Mouse (Mus musculus): Measurements from ENCODE around the gene Anks1. TPM values are rescaled to one million over a fixed set of nuclear protein-coding genes. Genes with fewer than 3 reads are reported as not detected.

Anks1 gene
- polyA plus RNA-seq, 1 experiment from 2014 or later = 46.9 TPM

DNA sequence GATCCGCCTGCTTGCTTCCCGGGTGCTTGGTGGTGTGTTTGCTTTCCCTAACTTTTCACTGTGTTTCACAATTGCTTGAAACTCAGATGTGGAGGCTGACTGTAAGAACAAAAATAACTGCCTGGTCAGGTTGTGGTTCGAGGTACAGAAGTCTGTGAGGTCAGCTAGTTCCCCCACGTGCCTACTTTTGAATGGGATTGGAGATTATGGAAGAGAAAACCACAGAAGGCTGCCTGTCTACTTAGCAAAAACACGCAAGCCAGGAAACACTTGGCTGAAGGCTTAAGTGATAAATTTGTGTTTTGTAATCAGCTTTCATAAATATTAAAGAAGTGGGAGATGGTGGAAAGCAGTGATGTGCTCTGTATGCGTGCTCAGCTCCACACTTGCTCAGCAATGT lies 103.7 kb downstream of the Anks1 start:
- DNase-seq (ENCODE audit: low spot score) (no peak), ATAC-seq (ENCODE audit: insufficient read depth, low FRiP score, low TSS enrichment) (no peak)
- peaks cover 18% of the 10 kb centered on the region for H3K4me1 ChIP-seq (ENCODE audit: control insufficient read depth, insufficient read depth, low read length)
- H3K27me3 ChIP-seq (ENCODE audit: control insufficient read depth, insufficient read depth, low read length) = no peaks in the 10 kb centered on the region
- H3K4me3 ChIP-seq (ENCODE audit: low read depth, low read length) = no peak overlapping the region
- peak overlapping the region; percentile 35; the same call in 1 of the 2 replicates for H3K9ac ChIP-seq (ENCODE audit: low read length)
- no peaks in the 10 kb centered on the region for H3K9me3 ChIP-seq (ENCODE audit: control insufficient read depth, low read length)
- 80% methylated on average over 6 of the region's 6 CpGs for WGBS
- H3K36me3 ChIP-seq (ENCODE audit: control insufficient read depth, insufficient read depth, low read length) = no peaks in the 10 kb centered on the region
- peak overlapping the region; percentile 60; the same call in 1 of the 2 replicates for H3K27ac ChIP-seq (ENCODE audit: low read depth, low read length)
- no peak overlapping the region for H3K4me2 ChIP-seq (ENCODE audit: low read depth)

DNA sequence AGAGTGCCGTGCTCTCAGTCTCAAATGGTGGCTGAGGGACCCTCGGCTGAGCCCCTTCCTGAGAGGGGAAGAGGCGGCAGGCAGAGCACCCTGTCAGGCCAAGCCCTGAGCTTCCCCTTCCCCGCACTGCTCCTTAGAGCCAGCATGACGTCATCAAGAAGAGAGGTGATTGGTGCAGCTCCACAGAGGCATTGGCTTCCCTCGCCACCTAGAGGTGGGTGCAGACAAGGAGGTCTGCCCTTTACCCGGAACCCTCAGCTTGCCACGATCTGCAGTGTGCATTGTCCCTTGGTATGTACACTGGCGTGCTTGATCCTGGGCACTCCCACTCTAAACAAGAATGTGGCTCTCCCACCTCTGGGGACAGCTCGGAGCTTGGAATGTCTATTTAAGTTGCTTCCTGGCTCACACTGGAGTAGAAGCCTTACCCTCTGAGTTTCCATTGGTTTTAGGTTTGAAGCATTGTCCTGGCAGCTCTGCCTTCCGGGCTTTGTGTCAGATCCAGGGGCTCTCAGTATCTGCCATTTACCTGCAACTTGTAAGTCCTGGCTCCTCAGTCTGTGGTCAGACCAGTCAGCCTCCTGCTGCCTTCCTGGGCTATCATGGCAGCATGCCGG lies 104.3 kb downstream of the Anks1 start:
- Histone ChIP-seq H3K27me3 (ENCODE audit: control insufficient read depth, insufficient read depth, low read length) (no peaks in the 10 kb centered on the region), H3K9ac (ENCODE audit: low read length) (peak overlapping the region; percentile 35)
- 17% methylated on average over 12 of the region's 12 CpGs for WGBS

DNA sequence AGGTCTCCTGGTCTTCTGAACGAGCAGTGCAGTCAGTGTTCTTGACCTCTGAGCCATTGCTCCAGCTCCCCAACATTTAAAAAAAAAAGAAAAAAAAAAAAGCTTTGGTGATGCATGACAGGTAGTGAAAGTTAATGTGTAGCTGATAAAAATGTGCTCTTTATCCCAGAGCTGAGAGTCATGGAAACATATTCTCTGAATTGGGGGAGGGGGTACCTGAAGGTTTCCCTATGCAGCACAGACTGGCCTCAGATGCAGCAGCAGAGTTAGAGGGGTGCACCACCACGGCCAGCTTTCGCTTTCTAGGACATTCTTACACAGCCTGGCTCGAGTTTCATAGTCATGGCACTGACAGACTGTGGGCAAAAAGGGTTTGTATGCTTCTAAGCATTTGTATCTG lies 105.3 kb downstream of the Anks1 start:
- ATAC-seq (ENCODE audit: insufficient read depth, low FRiP score, low TSS enrichment) = no peak
- WGBS = 79% methylated on average over 4 of the region's 4 CpGs

More for the DNA sequence above, 104.3 kb downstream of the Anks1 start:
- H3K4me3 ChIP-seq (ENCODE audit: low read depth, low read length) = no peak overlapping the region
- H3K4me1 ChIP-seq (ENCODE audit: control insufficient read depth, insufficient read depth, low read length) = peaks cover 16% of the 10 kb centered on the region
- no peaks in the 10 kb centered on the region for H3K9me3 ChIP-seq (ENCODE audit: control insufficient read depth, low read length)
- 0 out of 2 replicates have a peak overlapping the region, but pooled peaks have one; percentile 1 for H3K4me2 ChIP-seq (ENCODE audit: low read depth)
- DNase-seq (ENCODE audit: low spot score) = peak; percentile 77
- H3K27ac ChIP-seq (ENCODE audit: low read depth, low read length) = peak overlapping the region; percentile 60
- H3K36me3 ChIP-seq (ENCODE audit: control insufficient read depth, insufficient read depth, low read length) = no peaks in the 10 kb centered on the region
- ATAC-seq (ENCODE audit: insufficient read depth, low FRiP score, low TSS enrichment) = peak; percentile 97

DNA sequence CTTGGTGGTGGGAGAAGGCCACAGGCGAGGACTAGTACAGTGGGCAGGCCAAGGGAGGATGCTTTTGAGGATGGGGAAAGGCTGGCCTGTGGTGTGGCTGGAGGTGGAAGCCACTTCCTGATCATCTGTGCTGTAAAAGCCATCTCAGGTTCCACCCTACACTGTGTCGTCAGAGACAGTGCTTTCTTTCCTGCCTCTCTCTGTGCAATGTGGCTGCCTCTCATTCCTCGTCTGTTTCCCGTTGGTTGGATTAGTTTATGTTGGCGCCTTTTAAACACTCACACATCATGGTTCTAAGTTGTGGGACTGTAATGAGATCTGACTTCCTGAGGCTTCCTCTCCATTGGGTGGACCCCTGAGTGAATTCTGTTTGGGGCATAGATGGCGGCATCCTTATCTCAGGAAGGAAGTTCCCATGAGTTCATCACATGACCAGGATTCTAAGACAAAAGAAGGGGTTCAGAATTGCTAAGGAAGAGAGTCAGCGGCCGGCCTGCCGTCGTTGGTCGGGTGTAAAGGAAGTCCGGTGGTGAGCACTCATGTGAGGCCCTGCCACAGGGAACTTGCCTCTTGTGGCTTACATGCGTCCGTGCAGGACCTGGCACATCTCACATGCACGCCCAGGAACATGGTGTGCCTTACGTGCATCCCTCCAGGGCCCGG lies 106.1 kb downstream of the Anks1 start:
- Histone ChIP-seq H3K27ac (ENCODE audit: low read depth, low read length) (0 out of 2 replicates have a peak overlapping the region, but pooled peaks have one; percentile 2), H3K4me1 (ENCODE audit: control insufficient read depth, insufficient read depth, low read length) (peaks cover 21% of the 10 kb centered on the region), H3K4me3 (ENCODE audit: low read depth, low read length) (no peak overlapping the region)

More for the DNA sequence above, 105.3 kb downstream of the Anks1 start:
- no peak overlapping the region for H3K4me3 ChIP-seq (ENCODE audit: low read depth, low read length)
- no peak overlapping the region for H3K4me2 ChIP-seq (ENCODE audit: low read depth)
- no peak for DNase-seq (ENCODE audit: low spot score)
- no peaks in the 10 kb centered on the region for H3K36me3 ChIP-seq (ENCODE audit: control insufficient read depth, insufficient read depth, low read length)
- H3K9ac ChIP-seq (ENCODE audit: low read length) = no peak overlapping the region
- H3K27me3 ChIP-seq (ENCODE audit: control insufficient read depth, insufficient read depth, low read length) = no peaks in the 10 kb centered on the region
- H3K27ac ChIP-seq (ENCODE audit: low read depth, low read length) = no peak overlapping the region
- H3K9me3 ChIP-seq (ENCODE audit: control insufficient read depth, low read length) = no peaks in the 10 kb centered on the region
- peaks cover 15% of the 10 kb centered on the region for H3K4me1 ChIP-seq (ENCODE audit: control insufficient read depth, insufficient read depth, low read length)

DNA sequence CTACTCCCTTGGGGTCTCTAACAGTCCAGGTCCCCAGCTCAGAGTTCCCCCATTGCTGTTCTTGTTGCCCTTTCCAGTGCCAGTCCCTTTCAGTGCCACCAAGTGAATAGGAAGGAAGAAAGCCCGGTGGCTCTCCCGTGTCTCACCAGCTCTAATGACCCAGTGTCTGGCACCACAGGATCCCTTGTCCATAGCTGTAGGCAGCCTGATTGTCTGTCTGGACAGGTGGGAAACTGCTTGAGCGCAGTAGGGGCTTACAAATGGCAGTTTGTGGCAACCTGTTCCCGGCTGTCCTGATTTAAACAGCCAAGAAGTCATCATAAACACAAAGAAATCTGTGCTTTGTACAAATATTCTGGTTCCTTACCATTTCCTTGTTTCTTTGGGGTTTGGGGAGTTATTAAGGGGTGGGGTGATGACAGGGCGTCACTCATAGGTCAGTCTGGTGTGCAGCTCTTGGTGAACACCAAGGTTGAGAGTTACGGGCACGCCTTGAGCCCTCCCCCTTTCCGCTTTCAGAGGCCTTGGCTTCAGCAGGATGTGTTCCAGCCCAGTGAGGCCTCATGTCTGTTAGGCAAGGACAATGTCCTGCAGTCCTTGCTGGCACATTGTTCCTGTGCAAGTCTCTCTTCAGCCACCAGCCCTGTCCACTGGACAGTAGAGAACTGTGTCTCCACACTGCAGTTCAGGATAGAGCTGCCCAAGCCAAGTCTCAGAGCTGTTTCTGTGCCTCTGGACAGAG lies 107.1 kb downstream of the Anks1 start:
- no peak overlapping the region for H3K4me3 ChIP-seq (ENCODE audit: low read depth, low read length)
- ATAC-seq (ENCODE audit: insufficient read depth, low FRiP score, low TSS enrichment) (no peak), DNase-seq (ENCODE audit: low spot score) (no peak)
- H3K36me3 ChIP-seq (ENCODE audit: control insufficient read depth, insufficient read depth, low read length) = no peaks in the 10 kb centered on the region
- no peaks in the 10 kb centered on the region for H3K9me3 ChIP-seq (ENCODE audit: control insufficient read depth, low read length)
- H3K4me2 ChIP-seq (ENCODE audit: low read depth) = no peak overlapping the region
- no peak overlapping the region for H3K9ac ChIP-seq (ENCODE audit: low read length)
- WGBS = 82% methylated on average over 8 of the region's 8 CpGs
- H3K27ac ChIP-seq (ENCODE audit: low read depth, low read length) = peak overlapping the region; percentile 14; the same call in 1 of the 2 replicates
- no peaks in the 10 kb centered on the region for H3K27me3 ChIP-seq (ENCODE audit: control insufficient read depth, insufficient read depth, low read length)
- peaks cover 21% of the 10 kb centered on the region for H3K4me1 ChIP-seq (ENCODE audit: control insufficient read depth, insufficient read depth, low read length)

More for the DNA sequence above, 106.1 kb downstream of the Anks1 start:
- ATAC-seq (ENCODE audit: insufficient read depth, low FRiP score, low TSS enrichment) = no peak
- Histone ChIP-seq H3K9me3 (ENCODE audit: control insufficient read depth, low read length) (no peaks in the 10 kb centered on the region), H3K9ac (ENCODE audit: low read length) (no peak overlapping the region), H3K4me2 (ENCODE audit: low read depth) (no peak overlapping the region), H3K27me3 (ENCODE audit: control insufficient read depth, insufficient read depth, low read length) (no peaks in the 10 kb centered on the region), H3K36me3 (ENCODE audit: control insufficient read depth, insufficient read depth, low read length) (no peaks in the 10 kb centered on the region)
- 75% methylated on average over 17 of the region's 17 CpGs for WGBS
- no peak for DNase-seq (ENCODE audit: low spot score)

DNA sequence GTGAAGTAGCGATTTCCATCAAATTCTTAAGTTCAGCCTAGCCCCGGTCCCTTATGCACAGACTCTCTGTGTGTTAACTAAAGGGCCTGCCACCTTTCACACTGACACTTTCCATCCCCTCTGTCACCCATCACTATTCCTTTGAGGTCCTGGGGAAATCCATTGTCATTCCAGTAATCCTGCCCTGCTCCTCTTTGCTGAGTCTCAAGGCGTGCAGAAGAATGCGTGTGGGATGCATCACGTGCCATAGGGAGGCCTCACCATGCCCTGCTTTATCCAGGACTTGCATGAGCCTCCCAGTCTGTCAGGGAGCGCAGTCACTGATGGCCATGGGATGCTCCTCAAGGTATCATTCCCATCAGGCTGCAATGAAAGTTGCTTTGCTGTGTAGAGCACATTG lies 109.2 kb downstream of the Anks1 start:
- no peak overlapping the region for H3K27ac ChIP-seq (ENCODE audit: low read depth, low read length)
- H3K4me3 ChIP-seq (ENCODE audit: low read depth, low read length) = no peak overlapping the region
- 72% methylated on average over 6 of the region's 6 CpGs for WGBS
- no peaks in the 10 kb centered on the region for H3K36me3 ChIP-seq (ENCODE audit: control insufficient read depth, insufficient read depth, low read length)
- no peaks in the 10 kb centered on the region for H3K27me3 ChIP-seq (ENCODE audit: control insufficient read depth, insufficient read depth, low read length)
- no peaks in the 10 kb centered on the region for H3K9me3 ChIP-seq (ENCODE audit: control insufficient read depth, low read length)
- no peak for DNase-seq (ENCODE audit: low spot score)
- no peak for ATAC-seq (ENCODE audit: insufficient read depth, low FRiP score, low TSS enrichment)
- no peak overlapping the region for H3K4me2 ChIP-seq (ENCODE audit: low read depth)
- H3K4me1 ChIP-seq (ENCODE audit: control insufficient read depth, insufficient read depth, low read length) = peaks cover 14% of the 10 kb centered on the region
- H3K9ac ChIP-seq (ENCODE audit: low read length) = no peak overlapping the region

DNA sequence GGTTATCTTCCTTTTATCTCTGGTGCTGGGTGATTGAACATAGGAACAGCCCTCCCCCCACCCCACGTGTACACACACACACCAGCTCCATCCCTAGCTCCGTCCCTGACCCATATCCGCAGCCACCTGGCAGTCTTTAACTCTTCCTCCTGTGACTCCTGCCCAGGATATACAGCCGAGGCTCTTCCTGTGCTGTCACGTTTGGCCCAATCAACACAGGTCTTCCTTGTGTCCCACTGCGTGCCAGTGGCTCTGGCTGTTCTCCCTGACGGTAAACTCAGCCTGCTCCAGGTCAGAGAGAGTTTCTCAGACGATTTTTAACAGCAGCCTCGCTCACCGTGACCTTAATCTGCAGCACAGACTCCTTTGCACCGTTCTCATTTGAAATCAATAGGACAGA lies 109.7 kb downstream of the Anks1 start:
- DNase-seq (ENCODE audit: low spot score) = no peak
- H3K9ac ChIP-seq (ENCODE audit: low read length) = no peak overlapping the region; the same call in 1 of the 2 replicates
- ATAC-seq (ENCODE audit: insufficient read depth, low FRiP score, low TSS enrichment) = no peak
- H3K27me3 ChIP-seq (ENCODE audit: control insufficient read depth, insufficient read depth, low read length) = no peaks in the 10 kb centered on the region
- no peaks in the 10 kb centered on the region for H3K36me3 ChIP-seq (ENCODE audit: control insufficient read depth, insufficient read depth, low read length)
- 59% methylated on average over 11 of the region's 11 CpGs for WGBS
- H3K4me2 ChIP-seq (ENCODE audit: low read depth) = no peak overlapping the region
- H3K9me3 ChIP-seq (ENCODE audit: control insufficient read depth, low read length) = no peaks in the 10 kb centered on the region
- no peak overlapping the region; the same call in 1 of the 2 replicates for H3K27ac ChIP-seq (ENCODE audit: low read depth, low read length)
- H3K4me1 ChIP-seq (ENCODE audit: control insufficient read depth, insufficient read depth, low read length) = peaks cover 13% of the 10 kb centered on the region
- no peak overlapping the region for H3K4me3 ChIP-seq (ENCODE audit: low read depth, low read length)

DNA sequence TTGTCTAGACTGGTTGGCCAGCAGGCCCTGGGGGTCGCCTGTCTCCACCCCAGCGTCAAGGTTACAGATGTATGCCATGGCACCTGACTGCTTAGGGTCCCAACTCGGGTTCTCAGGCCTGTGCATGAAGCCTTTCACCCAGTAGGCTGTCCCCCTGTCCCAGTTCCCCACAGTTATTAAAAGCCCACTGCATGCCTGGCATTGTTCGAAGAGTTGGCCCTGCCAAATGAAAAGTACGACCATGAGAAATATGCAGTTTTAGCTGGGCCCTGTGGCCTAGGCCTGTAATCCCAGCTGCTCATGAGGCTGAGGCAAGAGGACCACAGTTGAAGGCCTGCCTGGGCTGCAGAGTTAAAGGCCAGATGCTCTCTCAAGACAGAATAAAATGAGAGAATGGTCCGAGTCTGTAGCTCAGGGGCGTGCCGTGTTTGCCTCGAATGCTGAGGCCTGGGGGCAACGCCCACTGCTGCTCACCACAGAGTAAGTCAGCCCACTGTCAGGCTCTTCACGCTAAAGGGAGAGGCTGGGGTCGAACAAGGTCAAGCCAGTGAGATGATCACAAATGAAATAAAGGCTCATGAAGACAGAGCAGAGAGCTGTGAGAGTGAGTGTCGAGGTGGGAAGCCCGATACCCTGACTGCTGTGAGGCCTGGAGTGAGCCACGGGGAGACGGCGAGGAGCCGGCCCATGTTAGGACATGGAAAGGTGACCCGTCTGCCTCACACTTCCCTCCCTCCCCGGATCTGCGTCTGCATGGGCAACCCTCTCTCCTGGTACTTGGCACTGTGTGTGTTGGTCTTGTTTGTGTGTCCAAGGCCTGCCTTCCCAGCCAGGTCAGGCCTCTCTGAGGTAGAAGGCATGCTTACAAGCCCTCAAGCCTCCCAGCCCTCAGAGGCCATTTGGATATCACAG lies 110.9 kb downstream of the Anks1 start:
- no peak overlapping the region for H3K9ac ChIP-seq (ENCODE audit: low read length)
- no peaks in the 10 kb centered on the region for H3K27me3 ChIP-seq (ENCODE audit: control insufficient read depth, insufficient read depth, low read length)
- H3K27ac ChIP-seq (ENCODE audit: low read depth, low read length) = no peak overlapping the region
- no peak overlapping the region for H3K4me2 ChIP-seq (ENCODE audit: low read depth)
- H3K9me3 ChIP-seq (ENCODE audit: control insufficient read depth, low read length) = no peaks in the 10 kb centered on the region
- 77% methylated on average over 21 of the region's 21 CpGs for WGBS
- no peaks in the 10 kb centered on the region for H3K36me3 ChIP-seq (ENCODE audit: control insufficient read depth, insufficient read depth, low read length)
- H3K4me3 ChIP-seq (ENCODE audit: low read depth, low read length) = no peak overlapping the region
- DNase-seq (ENCODE audit: low spot score) (no peak), ATAC-seq (ENCODE audit: insufficient read depth, low FRiP score, low TSS enrichment) (no peak)
- peaks cover 13% of the 10 kb centered on the region for H3K4me1 ChIP-seq (ENCODE audit: control insufficient read depth, insufficient read depth, low read length)

Measured in neural tube, embryonic 11.5 days (tissue).